Mouse (Mus musculus) stomach, postnatal 0 days (tissue): ENCODE measurements at regions not wholly inside any gene's neighbourhood (a gene's known extent, or its start where the extent isn't known, plus 50 kb on each side); places are given as distances from the start of the nearest gene placed in this dataset.
"Not testable (repeated sequence)": the region's sequence is repeated elsewhere in the genome, so short reads cannot be mapped to it uniquely, and the experiment has no call there.

Experiments used
- CTCF ChIP-seq: IDR thresholded peaks from 2 replicates; pipeline ENCODE4 v1.5.1; 2016; ENCODE audit warnings: antibody characterized with exemption, low read depth, mild to moderate bottlenecking, moderate library complexity
- EP300 ChIP-seq: optimal IDR thresholded peaks from 2 replicates; pipeline ENCODE3; 2016; ENCODE audit warnings: antibody characterized with exemption

- TF ChIP-seq CTCF, EP300: not testable (repeated sequence)
Observed at GRCm38 (mm10) chr15:15088696-15089095, 1639.9 kb upstream of the Cdh9 start.
